Mouse (Mus musculus) bone marrow macrophage, adult 2 months (primary cell): ENCODE measurements around the gene Spp1.

Experiments used
- CTCF ChIP-seq: IDR thresholded peaks from 2 replicates; pipeline ENCODE4 v1.5.1; 2012; ENCODE audit warnings: low read depth, mild to moderate bottlenecking, low read length, moderate library complexity
- POLR2A ChIP-seq: IDR thresholded peaks from 2 replicates; pipeline ENCODE4 v1.6.1; 2012; ENCODE audit warnings: mild to moderate bottlenecking, low read depth, low read length, borderline replicate concordance

GRCm38 (mm10) chr5:104392784-104393183, 42.1 kb upstream of the Spp1 start:
- TF ChIP-seq CTCF (no peak), POLR2A (no peak)
